Mouse (Mus musculus): ENCODE measurements at regions not wholly inside any gene's neighbourhood (a gene's known extent, or its start where the extent isn't known, plus 50 kb on each side); places are given as distances from the start of the nearest gene placed in this dataset.

GRCm38 (mm10) chr2:179390486-179390885 is 51.7 kb upstream of the Cdh4 start:
- DNase-seq, result no peak

GRCm38 (mm10) chr2:179390924-179391461 is 51.2 kb upstream of the Cdh4 start:
- no peak for DNase-seq
